Mouse (Mus musculus) central nervous system, embryonic 11.5 days (tissue): ENCODE data around the gene Kif7. TPM values are rescaled to one million over a fixed set of nuclear protein-coding genes. Genes with fewer than 3 reads are reported as not detected.

Experiments
- polyA plus RNA-seq: library from polyadenylated mRNA; depleted of rRNA; stranded (reverse); fragments of >200 nt; gene quantifications from 2 replicates; pipeline ENCODE4 v1.2.3, GENCODE M21; 2012; rRNA removed

The Kif7 gene
- polyA plus RNA-seq, result 10.9 and 16.5 TPM in 2 replicates

GRCm38 (mm10) chr7:79715187-79715981 lies at the start of gene Kif7:
TSS of gene Kif7 (minus strand) at chr7:79715720.

DNA sequence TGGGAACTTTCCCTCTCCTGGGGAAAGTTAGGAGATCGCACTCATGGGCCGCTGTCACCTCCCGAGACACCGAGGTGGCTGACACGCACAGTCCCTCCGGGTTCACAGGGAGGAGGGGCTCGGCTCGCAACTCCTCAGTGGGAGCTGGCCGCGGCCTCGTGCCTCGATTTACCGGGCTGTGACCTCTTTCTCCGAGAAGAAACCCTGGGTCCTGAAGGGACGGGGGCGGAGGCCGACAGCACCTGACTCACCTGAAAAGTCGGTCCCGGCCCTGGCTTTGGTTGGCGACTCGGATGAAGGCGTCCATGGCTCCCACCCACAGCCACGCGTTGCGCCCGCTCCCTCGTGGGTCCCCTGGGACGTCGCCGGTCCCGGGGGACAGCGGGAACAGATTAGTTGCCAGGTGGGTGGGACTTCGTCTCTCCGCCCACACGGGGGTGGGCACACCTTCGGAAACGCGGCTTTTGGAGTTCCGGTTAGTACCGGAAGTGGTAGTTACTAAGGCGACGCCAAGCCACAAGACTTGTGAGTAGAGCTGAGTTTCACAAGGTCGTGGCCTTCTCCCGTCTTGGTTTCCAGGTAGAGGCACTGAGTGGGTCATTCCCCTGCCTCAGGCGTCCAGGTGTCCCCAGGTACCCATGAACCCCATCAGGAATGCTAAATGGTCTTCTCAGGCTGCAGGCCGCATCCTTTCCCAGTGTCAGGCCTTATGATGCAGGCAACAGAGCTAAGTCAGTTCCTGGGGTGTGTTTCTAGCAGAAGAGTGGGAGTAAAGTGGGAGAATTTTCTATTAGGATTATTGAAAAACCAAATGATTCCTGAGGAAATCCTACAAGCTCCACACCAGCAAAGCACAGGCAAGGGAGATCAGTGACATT lies 27.4 kb upstream of the Kif7 start, which contains the start of the genes Pex11a and Wdr93:
TSS of gene Pex11a (minus strand) at position 473 of the 878 bp plus-strand sequence.
TSS of gene Wdr93 (plus strand) at position 505 of the 878 bp plus-strand sequence.

DNA sequence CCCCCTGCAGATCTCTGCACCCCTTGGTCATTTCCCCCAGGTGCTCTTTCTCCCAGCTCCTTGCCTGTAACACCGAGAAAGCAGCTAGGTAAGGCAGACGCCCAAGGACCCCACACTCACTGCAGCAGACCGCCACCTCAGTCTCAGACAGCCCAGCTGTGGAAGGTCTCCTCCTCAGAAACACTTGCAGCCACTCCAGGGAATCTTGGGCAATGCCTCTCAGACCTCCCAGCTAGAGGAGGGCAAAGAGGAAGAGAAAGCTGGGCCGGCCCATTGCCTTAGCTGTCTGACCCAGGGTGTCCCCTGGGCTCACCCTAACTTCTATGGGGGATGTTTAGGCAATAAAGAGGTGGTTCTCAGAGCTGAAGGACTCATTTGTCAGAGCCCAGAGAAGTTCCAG lies 17.1 kb upstream of the Kif7 start, which contains the start of gene Plin1:
TSS of gene Plin1 (minus strand) at position 282 of the 400 bp plus-strand sequence.

GRCm38 (mm10) chr7:79659578-79660290 lies 55.8 kb downstream of the Kif7 start, which contains the start of gene Ticrr:
TSS of gene Ticrr (plus strand) at chr7:79660196.

Other genes starting within 250 kb of the Kif7 start
- gene Polg, start 249.4 kb downstream of the Kif7 start, polyA plus RNA-seq, result 51.8 and 53.1 TPM in 2 replicates
- gene Rhcg, start 98.1 kb downstream of the Kif7 start, polyA plus RNA-seq, result 1.2 and 5.7 TPM in 2 replicates
- gene Ticrr, start 55.5 kb downstream of the Kif7 start, polyA plus RNA-seq, result 12.0 and 12.1 TPM in 2 replicates
- 0.09 and 0.13 TPM in 2 replicates for gene Plin1, start 17.2 kb upstream of the Kif7 start, polyA plus RNA-seq
- 7.1 and 10.9 TPM in 2 replicates for gene Pex11a, start 27.4 kb upstream of the Kif7 start, polyA plus RNA-seq
- gene Wdr93, start 27.4 kb upstream of the Kif7 start, polyA plus RNA-seq, result 0.29 and 0.36 TPM in 2 replicates
- gene Mesp1, start 78.1 kb upstream of the Kif7 start, polyA plus RNA-seq, result not detected in 2 replicates
- gene Mesp2, start 95.0 kb upstream of the Kif7 start, polyA plus RNA-seq, result 0.30 and 0.37 TPM in 2 replicates
- gene Anpep, start 145.3 kb upstream of the Kif7 start, polyA plus RNA-seq, result 5.5 and 7.9 TPM in 2 replicates
- 32.6 and 34.4 TPM in 2 replicates for gene Ap3s2, start 204.9 kb upstream of the Kif7 start, polyA plus RNA-seq
- 13.3 and 13.5 TPM in 2 replicates for gene Arpin, start 219.6 kb upstream of the Kif7 start, polyA plus RNA-seq